Mouse (Mus musculus): ENCODE data around the gene Gm7903.
"Not testable (repeated sequence)": the region's sequence is repeated elsewhere in the genome, so short reads cannot be mapped to it uniquely, and the experiment has no call there.

The Gm7903 gene

GRCm38 (mm10) chrX:135433535-135433934 is at the start of gene Gm7903:
Gene Gm7903, plus strand, starts transcription at chrX:135433835.
- not testable (repeated sequence) for DNase-seq

GRCm38 (mm10) chrX:135403578-135403977 is 30.1 kb upstream of the Gm7903 start:
- not testable (repeated sequence) for DNase-seq

GRCm38 (mm10) chrX:135421203-135421602 is 12.4 kb upstream of the Gm7903 start:
- not testable (repeated sequence) for DNase-seq

GRCm38 (mm10) chrX:135421824-135422223 is 11.8 kb upstream of the Gm7903 start:
- DNase-seq = not testable (repeated sequence)

- not testable (repeated sequence) for DNase-seq
These were observed 11.2 kb upstream of the Gm7903 start for GRCm38 (mm10) chrX:135422473-135422872.

GRCm38 (mm10) chrX:135464160-135464559 is 30.5 kb downstream of the Gm7903 start:
- DNase-seq = not testable (repeated sequence)

GRCm38 (mm10) chrX:135481902-135482301 is 48.3 kb downstream of the Gm7903 start:
- not testable (repeated sequence) for DNase-seq

- DNase-seq = not testable (repeated sequence)
These were observed 49.5 kb downstream of the Gm7903 start for GRCm38 (mm10) chrX:135483183-135483582.

All from kidney, adult 8-10 months (tissue).